Mouse (Mus musculus): ENCODE measurements around the gene Gba. TPM values are rescaled to one million over a fixed set of nuclear protein-coding genes. Genes with fewer than 3 reads are reported as not detected.

Gene Gba
- polyA plus RNA-seq, 1 experiment = 40.6 TPM

DNA sequence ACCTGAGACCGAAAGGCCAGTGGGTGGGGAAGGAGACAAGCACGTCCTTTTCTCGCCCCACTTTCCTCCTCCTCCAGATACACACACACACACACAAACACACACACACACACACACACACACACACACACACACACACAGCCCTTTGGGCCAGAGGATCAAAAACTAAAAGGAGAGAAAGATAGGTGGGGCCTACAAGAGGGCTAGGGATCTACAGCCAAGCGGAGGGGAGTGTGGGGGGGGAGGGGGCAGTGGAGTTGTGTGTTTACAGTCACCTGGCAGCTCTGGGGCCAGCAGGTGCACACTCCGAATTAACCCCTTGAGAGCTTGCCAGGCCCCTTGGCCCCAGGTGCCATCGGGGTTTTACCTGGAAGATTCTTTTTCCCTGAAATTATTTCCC is 29.9 kb downstream of the Gba start:
- H3K36me3 ChIP-seq (ENCODE audit: control insufficient read depth, insufficient read depth) = no peaks in the 10 kb centered on the region
- no peak for TF ChIP-seq CEBPB (IDR thresholded peaks at IDR 0.05; ENCODE audit: low read depth)
- TF ChIP-seq CTCF (IDR thresholded peaks at IDR 0.05; ENCODE audit: control insufficient read depth, insufficient read depth, insufficient read length) = no peak
- TF ChIP-seq MYOD1 (IDR thresholded peaks at IDR 0.05; ENCODE audit: control insufficient read depth, insufficient read length, low read depth) = no peak
- no peak for TF ChIP-seq FOSL1 (IDR thresholded peaks at IDR 0.05; ENCODE audit: insufficient read depth, low read length, poor library complexity, severe bottlenecking)
- TF ChIP-seq MYOG (IDR thresholded peaks at IDR 0.05; ENCODE audit: control insufficient read depth, extremely low read depth, insufficient read length) = no peak
- no peak for TF ChIP-seq USF1 (IDR thresholded peaks at IDR 0.05; ENCODE audit: low read depth)
- TF ChIP-seq MAX (IDR thresholded peaks at IDR 0.05) = no peak

DNA sequence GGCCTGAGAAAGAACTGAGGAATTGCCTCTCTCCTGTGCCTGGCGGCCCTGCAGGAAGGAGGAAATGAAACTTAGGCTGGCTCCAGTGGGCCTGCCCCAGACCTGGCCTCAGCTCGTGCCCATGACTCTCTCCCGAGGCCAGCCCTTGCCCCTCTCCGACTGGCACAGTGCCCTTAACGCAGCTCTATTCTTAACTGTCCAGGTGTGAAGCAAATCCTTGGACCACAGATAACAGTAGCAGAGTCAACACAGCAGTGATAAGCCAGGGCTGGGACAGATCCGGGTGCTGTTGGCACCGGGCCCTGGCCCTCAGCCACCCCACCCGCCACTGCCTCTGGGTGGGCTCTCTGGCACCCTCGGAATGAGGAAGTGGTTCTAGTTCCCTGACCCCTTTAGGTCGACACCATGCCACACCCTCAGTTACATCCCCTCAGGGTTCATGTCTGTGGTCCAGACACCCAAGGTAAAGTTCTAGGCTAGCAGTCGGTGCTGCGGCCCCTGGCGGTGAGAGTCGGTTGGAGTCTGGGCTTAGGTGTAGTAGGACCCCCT is 30.9 kb downstream of the Gba start:
- Histone ChIP-seq H3K79me2 (ENCODE audit: control insufficient read depth, insufficient read depth) (no peaks in the 10 kb centered on the region), H3K27me3 (ENCODE audit: control insufficient read depth, insufficient read depth, insufficient read length) (no peaks in the 10 kb centered on the region)
- TF ChIP-seq MYOD1 (IDR thresholded peaks at IDR 0.05; ENCODE audit: control insufficient read depth, insufficient read length, low read depth) (no peak), USF1 (IDR thresholded peaks at IDR 0.05; ENCODE audit: low read depth) (no peak), CEBPB (IDR thresholded peaks at IDR 0.05; ENCODE audit: low read depth) (no peak), MAX (IDR thresholded peaks at IDR 0.05) (no peak), FOSL1 (IDR thresholded peaks at IDR 0.05; ENCODE audit: insufficient read depth, low read length, poor library complexity, severe bottlenecking) (no peak), CTCF (IDR thresholded peaks at IDR 0.05; ENCODE audit: control insufficient read depth, insufficient read depth, insufficient read length) (no peak), MYOG (IDR thresholded peaks at IDR 0.05; ENCODE audit: control insufficient read depth, extremely low read depth, insufficient read length) (no peak)

More for the DNA sequence above, 29.9 kb downstream of the Gba start:
- Histone ChIP-seq H3K79me2 (ENCODE audit: control insufficient read depth, insufficient read depth) (no peaks in the 10 kb centered on the region), H3K27me3 (ENCODE audit: control insufficient read depth, insufficient read depth, insufficient read length) (no peaks in the 10 kb centered on the region), H3K4me3 (ENCODE audit: insufficient read depth, poor library complexity, severe bottlenecking) (no peak overlapping the region), H3K79me3 (ENCODE audit: low read depth) (no peaks in the 10 kb centered on the region), H3ac (ENCODE audit: control insufficient read depth, insufficient read length, low read depth) (no peak overlapping the region)

DNA sequence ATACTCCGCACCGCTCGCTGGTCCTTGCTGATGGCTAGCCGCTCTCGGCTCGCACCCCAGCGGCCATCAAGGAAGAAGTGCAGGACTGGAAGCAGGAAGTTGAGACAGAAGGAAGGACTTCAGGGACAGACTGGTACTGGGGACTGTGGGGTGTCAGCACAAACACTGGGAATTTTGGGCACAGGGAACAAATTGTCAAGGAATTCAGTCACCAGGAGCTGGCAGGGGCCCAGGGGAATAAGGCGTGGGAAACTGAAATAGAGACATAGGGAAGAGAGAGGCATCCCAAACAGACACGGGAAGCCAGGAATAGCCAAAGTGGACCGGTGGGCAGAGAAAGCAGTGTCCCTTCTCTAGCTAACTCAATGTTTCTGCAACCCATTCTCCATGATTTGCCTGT is 33.8 kb downstream of the Gba start:
- Histone ChIP-seq H3K79me2 (ENCODE audit: control insufficient read depth, insufficient read depth) (no peaks in the 10 kb centered on the region), H3K36me3 (ENCODE audit: control insufficient read depth, insufficient read depth) (no peaks in the 10 kb centered on the region), H3ac (ENCODE audit: control insufficient read depth, insufficient read length, low read depth) (no peak overlapping the region), H3K27me3 (ENCODE audit: control insufficient read depth, insufficient read depth, insufficient read length) (no peaks in the 10 kb centered on the region), H3K4me3 (ENCODE audit: insufficient read depth, poor library complexity, severe bottlenecking) (no peak overlapping the region), H3K79me3 (ENCODE audit: low read depth) (no peaks in the 10 kb centered on the region)
- no peak for TF ChIP-seq MAX (IDR thresholded peaks at IDR 0.05)
- no peak for TF ChIP-seq CEBPB (IDR thresholded peaks at IDR 0.05; ENCODE audit: low read depth)
- TF ChIP-seq FOSL1 (IDR thresholded peaks at IDR 0.05; ENCODE audit: insufficient read depth, low read length, poor library complexity, severe bottlenecking) = no peak
- no peak for TF ChIP-seq USF1 (IDR thresholded peaks at IDR 0.05; ENCODE audit: low read depth)
- TF ChIP-seq MYOG (IDR thresholded peaks at IDR 0.05; ENCODE audit: control insufficient read depth, extremely low read depth, insufficient read length) = no peak
- TF ChIP-seq CTCF (IDR thresholded peaks at IDR 0.05; ENCODE audit: control insufficient read depth, insufficient read depth, insufficient read length) = no peak
- TF ChIP-seq MYOD1 (IDR thresholded peaks at IDR 0.05; ENCODE audit: control insufficient read depth, insufficient read length, low read depth) = no peak

More for the DNA sequence above, 30.9 kb downstream of the Gba start:
- no peak overlapping the region for H3K4me3 ChIP-seq (ENCODE audit: insufficient read depth, poor library complexity, severe bottlenecking)
- H3ac ChIP-seq (ENCODE audit: control insufficient read depth, insufficient read length, low read depth) = no peak overlapping the region
- H3K79me3 ChIP-seq (ENCODE audit: low read depth) = no peaks in the 10 kb centered on the region
- no peaks in the 10 kb centered on the region for H3K36me3 ChIP-seq (ENCODE audit: control insufficient read depth, insufficient read depth)

DNA sequence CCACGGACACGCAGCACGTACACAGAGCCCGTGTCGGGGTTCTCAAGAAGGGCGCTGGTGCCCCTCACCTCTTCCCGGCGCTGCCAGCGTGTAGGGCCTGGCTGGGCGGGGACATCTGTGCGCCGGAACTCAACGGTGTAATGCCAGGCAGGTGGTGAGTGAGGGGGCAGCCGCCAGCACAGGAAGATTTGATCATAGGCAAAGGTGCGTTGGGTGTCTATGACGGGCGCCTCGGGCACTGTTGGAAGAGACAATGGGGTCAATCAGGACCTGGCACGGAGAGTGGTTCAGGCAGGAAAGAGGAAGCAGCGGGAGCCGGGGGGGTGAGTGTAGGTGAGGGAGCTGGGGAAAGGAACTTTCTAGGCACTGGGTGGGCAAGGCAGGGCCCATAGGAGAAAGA is 35.0 kb downstream of the Gba start:
- no peak for TF ChIP-seq MYOG (IDR thresholded peaks at IDR 0.05; ENCODE audit: control insufficient read depth, extremely low read depth, insufficient read length)
- no peak for TF ChIP-seq MYOD1 (IDR thresholded peaks at IDR 0.05; ENCODE audit: control insufficient read depth, insufficient read length, low read depth)
- TF ChIP-seq MAX (IDR thresholded peaks at IDR 0.05) = no peak
- no peak for TF ChIP-seq CTCF (IDR thresholded peaks at IDR 0.05; ENCODE audit: control insufficient read depth, insufficient read depth, insufficient read length)
- no peak for TF ChIP-seq USF1 (IDR thresholded peaks at IDR 0.05; ENCODE audit: low read depth)
- TF ChIP-seq CEBPB (IDR thresholded peaks at IDR 0.05; ENCODE audit: low read depth) = no peak
- no peak for TF ChIP-seq FOSL1 (IDR thresholded peaks at IDR 0.05; ENCODE audit: insufficient read depth, low read length, poor library complexity, severe bottlenecking)
- peaks cover 5% of the 10 kb centered on the region for H3K36me3 ChIP-seq (ENCODE audit: control insufficient read depth, insufficient read depth)
- H3ac ChIP-seq (ENCODE audit: control insufficient read depth, insufficient read length, low read depth) = no peak overlapping the region

DNA sequence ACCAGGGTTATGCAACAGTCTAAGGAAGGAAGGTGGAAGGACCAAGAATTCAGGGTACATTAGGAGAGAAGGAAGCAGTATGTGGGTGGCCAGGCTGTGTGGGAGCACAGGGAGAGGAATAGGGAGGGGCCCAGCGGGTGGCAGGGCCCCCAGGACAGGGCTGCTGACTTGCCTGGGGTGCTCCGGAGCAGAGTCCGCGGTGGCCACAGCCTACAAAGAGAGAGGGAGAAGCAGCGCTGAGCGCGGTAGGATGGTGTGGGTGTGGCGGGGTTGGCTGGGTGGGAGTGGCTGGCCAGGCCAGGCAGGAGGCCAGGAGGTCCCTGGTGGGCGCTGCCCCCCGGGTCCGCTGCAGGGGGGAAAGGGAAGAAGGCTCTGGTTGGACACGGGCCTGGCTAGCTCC is 35.8 kb downstream of the Gba start:
- Histone ChIP-seq H3K79me3 (ENCODE audit: low read depth) (no peaks in the 10 kb centered on the region), H3K27me3 (ENCODE audit: control insufficient read depth, insufficient read depth, insufficient read length) (no peaks in the 10 kb centered on the region), H3K79me2 (ENCODE audit: control insufficient read depth, insufficient read depth) (no peaks in the 10 kb centered on the region), H3ac (ENCODE audit: control insufficient read depth, insufficient read length, low read depth) (no peak overlapping the region), H3K36me3 (ENCODE audit: control insufficient read depth, insufficient read depth) (peaks cover 5% of the 10 kb centered on the region), H3K4me3 (ENCODE audit: insufficient read depth, poor library complexity, severe bottlenecking) (no peak overlapping the region)
- TF ChIP-seq MYOG (IDR thresholded peaks at IDR 0.05; ENCODE audit: control insufficient read depth, extremely low read depth, insufficient read length) (no peak), MYOD1 (IDR thresholded peaks at IDR 0.05; ENCODE audit: control insufficient read depth, insufficient read length, low read depth) (no peak), MAX (IDR thresholded peaks at IDR 0.05) (no peak), USF1 (IDR thresholded peaks at IDR 0.05; ENCODE audit: low read depth) (no peak), CTCF (IDR thresholded peaks at IDR 0.05; ENCODE audit: control insufficient read depth, insufficient read depth, insufficient read length) (no peak), FOSL1 (IDR thresholded peaks at IDR 0.05; ENCODE audit: insufficient read depth, low read length, poor library complexity, severe bottlenecking) (no peak), CEBPB (IDR thresholded peaks at IDR 0.05; ENCODE audit: low read depth) (no peak)

More for the DNA sequence above, 35.0 kb downstream of the Gba start:
- Histone ChIP-seq H3K79me2 (ENCODE audit: control insufficient read depth, insufficient read depth) (no peaks in the 10 kb centered on the region), H3K27me3 (ENCODE audit: control insufficient read depth, insufficient read depth, insufficient read length) (no peaks in the 10 kb centered on the region), H3K4me3 (ENCODE audit: insufficient read depth, poor library complexity, severe bottlenecking) (no peak overlapping the region), H3K79me3 (ENCODE audit: low read depth) (no peaks in the 10 kb centered on the region)
